Mouse (Mus musculus) urinary bladder, adult 18-20 months (tissue): ENCODE data around the gene Ank.

Experiments
- DNase-seq, 2 experiments: peaks; one replicate each; pipeline ENCODE4 v3.0.0; 2022; ENCODE audit warnings: low spot score in 2 of 2, mixed read lengths in 2 of 2

Ank gene

DNA sequence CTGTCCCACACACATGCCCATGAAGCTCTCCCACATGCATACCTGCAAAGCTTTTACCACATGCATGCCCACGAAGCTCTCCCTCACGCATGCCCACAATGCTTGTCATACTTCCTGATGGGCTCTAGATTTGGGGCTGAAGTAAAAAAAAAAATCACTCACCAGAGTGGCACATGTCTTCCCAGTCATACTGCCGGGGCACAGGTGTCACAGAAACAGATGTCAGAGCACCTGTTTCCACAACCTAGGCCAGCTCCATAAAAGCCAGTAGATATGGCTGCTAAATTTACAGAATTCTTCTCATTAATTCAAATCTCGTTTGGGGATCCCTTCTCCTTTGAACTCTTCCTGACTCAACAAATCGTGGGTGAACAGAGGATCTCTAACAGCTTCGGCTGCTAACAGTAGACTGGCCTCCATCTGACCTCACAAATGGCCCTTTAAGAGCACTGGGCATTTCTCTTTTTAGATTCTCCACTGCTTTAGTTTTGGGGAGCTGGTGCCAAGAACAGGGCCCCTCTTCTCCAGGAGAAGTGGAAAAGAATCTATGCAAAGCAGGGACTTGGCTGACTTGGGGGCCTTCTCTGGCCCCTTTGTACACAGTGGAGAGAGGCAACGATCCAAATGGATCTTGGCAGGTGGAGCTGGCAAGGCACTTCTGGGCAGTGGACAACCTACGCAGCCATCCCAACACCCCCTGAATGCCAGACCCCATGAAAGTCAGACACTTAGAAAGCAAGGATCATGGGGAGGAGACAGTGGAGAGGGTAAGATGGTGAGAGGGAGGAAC lies 108.7 kb downstream of the Ank start:
- DNase-seq = no peak

DNA sequence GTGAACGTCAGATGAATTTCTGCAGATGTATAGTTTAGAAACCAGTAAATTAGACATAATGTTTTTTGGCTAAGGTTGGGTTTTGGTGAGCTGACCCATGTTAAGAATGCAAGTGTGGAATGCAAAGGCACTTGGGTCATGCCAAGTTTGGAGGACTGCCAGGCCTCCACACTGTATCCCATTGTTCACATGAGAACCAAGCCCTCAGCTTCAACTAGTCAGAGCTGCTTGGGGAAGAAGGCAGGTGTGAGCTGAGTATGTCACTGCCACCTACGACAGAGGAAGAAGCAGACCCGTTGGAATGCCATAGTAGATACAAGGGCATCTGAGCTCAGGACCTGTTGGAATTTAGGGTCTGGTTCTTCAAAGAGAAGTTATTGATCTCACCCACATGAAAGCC lies 109.5 kb downstream of the Ank start:
- DNase-seq = no peak

DNA sequence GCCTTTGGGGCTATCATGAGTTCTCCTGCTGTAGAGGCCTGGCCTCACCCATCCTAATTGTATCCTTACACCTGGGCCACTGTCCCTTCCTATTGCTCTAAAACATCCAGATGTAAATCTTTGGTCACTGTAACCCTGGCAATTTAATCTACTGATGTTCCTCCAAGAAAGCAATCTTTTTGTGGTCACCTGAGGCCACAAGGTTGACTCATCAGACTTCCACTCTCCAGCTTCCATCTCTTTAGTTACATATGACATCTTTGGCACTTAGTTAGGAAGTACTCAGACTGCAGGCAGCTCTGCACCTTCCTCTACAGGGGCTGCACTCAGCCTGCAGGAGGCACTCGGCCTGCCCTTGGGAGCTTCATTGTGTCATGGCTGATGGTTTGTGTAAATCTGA lies 110.4 kb downstream of the Ank start:
- no peak for DNase-seq

DNA sequence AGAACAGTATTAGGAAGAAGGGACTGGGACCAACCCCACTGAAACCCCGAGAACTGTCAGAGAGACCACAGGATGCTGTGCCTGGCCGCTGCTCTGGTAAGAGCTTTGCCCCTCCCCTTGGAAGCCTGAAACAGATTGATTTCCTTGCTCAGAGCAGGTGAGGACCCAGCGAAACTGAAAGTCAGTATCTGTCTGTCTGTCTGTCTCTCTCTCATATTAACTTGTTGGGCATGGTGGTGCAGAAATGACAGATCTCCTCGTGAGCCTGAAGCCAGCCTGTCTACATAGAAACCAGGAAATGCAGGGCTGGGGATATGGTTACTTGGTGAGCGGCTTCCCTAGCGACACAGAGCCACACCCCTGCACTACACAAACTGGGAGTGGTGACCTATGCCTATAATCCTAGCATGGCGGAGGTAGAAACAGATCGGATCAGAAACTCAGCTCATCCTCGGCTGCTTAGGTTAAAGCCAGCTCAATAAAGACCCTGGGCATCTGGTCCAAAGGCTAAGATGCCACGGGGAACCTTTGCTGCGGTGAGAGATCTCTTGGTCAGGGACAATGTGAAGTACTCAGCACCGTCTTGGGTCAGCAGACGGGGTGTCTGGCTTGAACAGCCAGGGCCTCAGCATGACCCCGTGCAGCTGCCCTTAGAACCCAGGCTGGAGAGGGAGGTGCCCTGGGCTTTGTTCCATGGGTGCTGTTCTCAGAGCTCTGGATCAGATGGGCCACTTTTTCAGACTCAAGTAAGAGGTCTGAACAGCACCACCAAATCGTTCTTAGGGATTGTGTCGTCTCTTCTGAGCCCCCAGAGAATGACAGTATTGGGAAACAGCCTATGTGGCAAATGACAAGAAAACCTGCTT lies 111.7 kb downstream of the Ank start:
- no peak for DNase-seq

DNA sequence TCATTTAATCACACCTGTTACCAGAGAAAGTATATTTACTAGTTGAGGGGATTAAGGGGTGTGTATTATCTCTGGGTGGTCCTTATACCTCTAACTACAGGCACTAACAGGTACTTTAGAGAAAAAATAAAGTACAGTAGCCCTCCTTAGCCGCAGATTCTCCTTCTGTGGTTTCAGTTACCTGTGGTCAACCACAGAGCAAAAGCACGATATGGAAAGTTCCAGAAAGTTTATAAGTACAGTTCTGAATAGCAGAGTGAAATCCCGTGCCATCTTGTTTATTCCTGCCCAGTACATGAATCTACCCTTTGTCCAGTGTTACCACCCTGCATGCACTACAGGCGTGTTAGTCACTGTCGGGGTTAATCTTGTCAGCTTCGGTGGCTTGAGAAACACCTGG lies 112.4 kb downstream of the Ank start:
- no peak for DNase-seq

DNA sequence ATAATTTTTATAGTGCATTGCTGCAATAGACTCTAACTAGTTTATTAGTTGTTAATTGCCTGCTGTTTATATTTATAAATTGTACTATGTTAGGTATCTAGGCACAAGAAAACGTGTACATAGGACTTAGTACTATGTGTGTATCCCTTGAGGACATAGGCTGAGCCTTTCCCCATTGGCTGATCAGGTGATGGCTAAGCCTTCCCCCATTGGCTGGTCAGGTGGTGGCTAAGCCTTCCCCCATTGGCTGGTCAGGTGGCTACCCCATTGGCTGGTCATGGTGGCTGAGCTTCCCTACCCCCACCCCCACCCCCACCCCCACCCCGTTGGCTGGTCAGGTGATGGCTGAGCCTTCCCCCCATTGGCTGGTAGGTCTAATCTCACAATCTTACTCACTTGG lies 113.4 kb downstream of the Ank start:
- DNase-seq = no peak

DNA sequence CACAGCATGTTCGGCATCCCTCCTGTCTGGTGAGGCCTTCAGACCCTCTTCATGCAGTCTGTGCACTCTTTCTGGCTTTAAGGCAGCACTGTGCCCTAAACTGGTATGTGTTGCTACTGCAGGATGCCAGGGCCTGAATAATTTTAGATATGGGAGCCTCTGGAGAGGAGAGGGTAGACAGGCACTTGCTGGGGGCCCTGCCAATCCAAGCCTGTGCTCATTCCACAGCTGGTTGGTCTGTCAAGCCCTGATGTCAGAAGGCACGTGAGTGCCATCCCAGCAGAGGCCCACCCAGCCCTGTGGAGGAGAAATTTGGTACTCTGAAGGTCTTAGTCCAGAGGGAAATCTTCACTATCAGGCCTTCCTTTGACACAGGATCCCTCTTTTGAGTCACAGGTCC lies 114.3 kb downstream of the Ank start:
- no peak for DNase-seq

DNA sequence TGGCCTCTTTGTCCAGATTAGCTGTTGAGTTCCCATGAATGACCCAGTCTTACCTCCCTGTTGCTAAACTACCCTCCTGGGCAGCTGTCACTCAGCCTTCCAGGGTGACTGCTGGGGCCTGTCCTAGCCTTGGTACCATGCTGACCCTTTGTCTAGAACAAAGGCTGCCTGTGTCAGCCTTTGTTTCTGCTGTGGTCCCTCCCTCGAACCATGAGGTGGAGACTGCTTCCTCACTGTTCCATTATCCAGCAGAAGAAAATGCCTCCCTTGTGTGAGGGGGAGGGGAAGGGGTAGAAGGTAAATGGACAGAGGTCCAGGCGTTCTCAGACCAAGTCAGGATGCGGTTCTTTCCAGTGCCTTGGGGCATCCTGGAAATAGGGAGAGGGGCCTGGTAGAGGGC lies 115.2 kb downstream of the Ank start:
- DNase-seq = no peak

DNA sequence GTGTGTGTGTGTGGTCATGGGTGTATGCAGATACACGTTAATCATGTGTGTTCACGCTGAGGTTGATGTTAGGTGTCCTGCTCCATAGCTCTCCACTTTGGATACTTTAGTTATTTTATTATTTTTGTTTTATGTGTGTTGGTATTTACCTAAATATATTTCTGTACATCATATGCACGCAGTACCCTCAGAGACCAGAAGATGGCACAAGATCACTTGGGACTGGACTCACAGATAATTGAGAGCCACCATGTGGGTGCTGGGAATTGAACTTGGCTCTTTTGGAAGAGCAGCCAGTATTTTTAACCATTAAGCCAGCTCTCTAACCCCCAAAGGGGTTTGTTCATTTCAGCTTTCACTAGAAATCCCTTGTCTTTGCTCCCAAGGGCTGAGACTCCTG lies 116.0 kb downstream of the Ank start:
- DNase-seq = no peak

DNA sequence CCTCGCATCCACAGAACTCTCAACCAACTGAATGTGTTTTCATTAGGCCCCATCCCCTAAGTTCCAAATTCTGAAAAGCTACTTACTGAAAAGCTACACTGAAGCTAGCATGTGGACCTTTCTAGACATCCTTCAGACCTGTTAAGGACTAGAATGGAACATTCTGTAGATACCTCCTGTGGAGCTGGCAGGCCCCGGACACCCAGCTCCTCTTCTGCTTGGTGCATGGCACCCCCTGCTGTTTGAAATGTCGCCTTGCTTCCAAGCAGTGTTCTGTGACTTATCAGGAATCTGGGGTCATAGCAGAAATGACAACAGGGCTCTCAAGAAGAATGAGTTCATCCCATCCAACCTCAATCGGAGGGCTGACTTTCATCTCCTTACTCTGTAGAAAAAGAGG lies 116.6 kb downstream of the Ank start:
- DNase-seq = peak in 1 of 2 experiments; percentile 18

DNA sequence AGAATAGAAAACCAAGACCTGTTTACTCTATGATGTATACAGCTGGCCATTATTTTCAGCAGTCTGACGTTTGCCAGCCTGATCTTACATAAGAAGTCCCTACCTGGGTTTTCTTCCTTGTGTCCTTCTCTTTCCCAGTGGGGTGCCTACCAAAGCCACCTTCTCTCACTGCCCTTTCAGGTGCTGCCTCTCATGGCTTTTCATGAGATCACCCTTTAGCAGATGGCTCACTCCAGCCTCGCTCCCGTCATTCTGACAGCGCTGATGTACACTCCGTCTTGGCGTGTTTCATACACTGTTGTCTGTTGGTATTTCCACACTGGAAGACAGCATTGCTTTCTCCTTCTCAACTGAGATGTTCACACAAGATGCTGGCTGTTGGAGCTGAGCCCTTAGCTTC lies 117.1 kb downstream of the Ank start:
- DNase-seq = no peak

DNA sequence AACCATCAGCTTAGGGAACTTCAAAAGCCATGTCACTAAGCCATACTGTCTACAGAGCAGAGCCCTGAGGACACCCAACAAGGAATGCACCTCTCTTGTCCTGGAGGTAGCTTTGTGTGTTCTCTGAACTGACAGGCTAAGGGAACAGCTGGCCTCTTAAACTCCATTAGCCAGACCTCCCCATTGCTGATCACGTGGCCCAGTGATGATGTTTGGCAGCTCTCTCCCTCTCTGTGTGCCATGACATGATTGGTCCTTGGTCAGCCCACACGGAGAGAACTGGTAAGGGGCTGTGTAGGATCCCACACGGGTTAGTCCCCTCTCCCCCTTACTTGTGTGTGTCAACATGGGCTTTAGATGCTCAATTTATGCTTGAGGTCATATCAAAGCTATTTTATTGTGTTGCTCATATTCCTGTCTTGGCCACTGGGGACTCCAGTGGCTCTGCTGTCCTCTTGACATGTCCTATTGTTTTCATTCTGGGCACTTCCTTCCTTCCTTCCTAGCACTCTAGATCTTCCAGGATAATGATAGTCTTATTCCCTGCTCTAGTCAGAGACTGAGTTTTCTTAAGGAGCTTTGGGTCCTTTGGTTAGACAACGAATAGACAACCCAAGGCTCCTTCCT lies 119.1 kb downstream of the Ank start:
- no peak for DNase-seq

DNA sequence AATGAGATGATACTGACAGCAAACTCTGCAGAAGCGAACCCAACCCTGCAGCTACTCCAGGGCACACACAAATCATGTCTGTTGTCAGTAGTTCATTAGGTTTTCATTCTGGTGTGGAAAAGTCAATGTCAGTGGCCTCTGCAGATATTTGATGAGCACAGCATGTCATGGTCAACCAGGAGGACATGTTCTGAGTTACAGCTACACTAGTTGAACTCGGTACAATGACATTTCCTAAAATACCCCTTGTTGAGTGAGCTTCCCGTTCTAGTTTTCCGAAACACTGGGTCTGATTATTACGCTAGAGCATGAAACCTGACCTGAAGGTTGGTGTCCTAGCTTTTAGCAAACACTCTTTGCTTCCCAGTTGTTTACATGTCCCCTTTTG lies 119.6 kb downstream of the Ank start:
- no peak for DNase-seq

DNA sequence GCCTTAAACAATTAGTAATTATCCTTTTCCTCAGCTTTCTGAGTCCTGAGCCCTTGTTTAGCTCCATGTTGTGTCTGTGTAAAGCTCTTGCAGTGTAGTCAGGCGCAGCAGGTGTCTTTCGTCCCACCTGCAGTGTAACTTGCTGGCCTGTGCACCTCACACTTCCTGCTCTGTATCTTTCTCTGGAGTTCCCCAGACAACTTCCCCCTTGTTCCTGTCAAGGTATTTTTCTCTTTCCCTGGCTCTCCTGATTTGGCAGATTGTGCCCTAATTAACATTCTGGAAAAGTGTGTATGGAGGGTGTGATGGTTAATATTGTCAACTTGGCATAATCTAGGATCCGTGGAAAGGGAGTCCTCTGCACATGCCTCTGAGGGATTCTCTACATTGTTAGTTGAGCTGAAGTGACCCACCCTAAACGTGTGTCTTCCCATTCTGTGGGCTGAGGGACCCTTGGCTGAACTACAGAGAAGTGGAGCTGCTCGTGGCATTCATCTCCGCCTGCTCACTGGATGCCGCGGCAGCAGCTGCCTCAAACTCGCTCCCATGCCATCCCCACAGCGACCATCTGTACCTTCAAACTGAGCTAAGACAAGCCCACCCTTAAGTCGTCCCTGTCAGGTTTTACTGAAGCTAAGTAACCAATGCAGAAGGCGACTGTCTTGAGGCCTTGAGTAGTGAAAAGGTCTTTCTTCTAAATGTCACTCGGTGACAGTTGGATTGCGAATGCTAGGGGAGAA lies 121.8 kb downstream of the Ank start:
- DNase-seq = no peak

DNA sequence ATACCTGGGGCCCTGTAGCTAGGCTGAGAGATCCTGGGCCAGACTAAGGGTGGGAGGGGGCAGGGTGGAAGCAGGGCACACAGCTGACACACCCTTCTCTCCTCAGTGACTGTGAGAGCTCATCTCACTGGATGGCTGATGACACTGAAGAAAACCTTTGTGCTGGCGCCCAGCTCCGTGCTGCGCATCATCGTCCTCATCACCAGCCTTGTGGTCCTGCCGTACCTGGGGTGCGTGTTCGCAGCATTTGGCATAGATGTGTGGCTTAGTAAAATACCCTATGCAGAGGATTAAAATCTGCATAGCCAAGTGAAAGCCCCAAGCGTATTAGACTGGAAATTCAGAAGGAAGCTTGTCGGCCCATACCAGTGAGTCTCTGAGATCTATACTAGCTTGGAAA lies 124.3 kb downstream of the Ank start:
- no peak for DNase-seq

DNA sequence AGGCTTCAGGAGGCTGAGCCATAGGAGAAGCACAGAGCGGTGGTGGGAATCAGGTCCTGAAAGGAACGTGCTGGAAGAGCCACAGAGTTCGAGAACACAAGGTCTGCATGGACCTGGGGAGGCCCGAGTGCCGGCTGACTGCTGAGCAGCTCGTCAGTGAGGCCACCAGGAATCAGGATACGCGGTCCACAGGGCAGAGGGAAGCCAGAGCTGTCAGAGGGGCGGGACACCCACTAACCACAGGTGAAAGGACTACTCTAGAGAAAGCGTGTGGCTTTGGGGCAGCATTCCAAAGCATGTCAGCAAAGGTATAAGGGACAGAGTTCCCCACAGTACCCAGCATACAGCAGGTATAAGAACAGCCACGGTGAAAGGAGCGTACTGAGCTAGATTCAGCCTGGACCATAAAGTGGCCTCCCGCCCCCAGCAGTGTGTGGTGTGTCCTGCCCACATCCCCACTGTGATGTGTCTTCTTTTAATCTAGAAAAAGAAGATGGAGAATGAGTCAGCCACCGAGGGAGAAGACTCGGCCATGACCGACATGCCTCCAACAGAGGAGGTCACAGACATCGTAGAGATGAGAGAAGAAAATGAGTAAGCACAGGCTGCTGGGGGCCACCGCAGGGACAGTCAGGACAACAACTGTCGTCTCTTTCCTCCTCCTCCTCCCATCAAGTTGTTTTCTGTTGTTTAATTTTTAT lies 126.3 kb downstream of the Ank start:
- DNase-seq = no peak

DNA sequence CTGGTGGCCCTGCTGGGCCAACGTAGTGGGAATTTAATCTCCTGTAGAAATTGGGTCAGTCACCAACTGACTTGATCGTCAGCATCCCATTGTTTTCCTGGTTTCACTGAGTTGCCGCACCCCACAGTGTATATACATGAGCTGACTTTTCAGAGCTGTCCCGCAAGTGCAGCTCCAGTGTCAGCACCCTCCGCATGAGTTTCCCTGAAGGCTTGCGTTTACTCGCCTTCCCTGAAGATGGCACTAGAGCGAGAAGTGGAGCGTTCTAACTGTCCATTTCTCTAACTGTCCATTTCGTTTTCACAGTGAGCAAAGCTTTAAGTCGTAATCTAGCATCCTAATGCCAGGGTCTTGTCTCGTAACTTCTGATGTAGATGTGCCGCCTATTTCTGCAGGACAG lies 127.2 kb downstream of the Ank start:
- DNase-seq = no peak

DNA sequence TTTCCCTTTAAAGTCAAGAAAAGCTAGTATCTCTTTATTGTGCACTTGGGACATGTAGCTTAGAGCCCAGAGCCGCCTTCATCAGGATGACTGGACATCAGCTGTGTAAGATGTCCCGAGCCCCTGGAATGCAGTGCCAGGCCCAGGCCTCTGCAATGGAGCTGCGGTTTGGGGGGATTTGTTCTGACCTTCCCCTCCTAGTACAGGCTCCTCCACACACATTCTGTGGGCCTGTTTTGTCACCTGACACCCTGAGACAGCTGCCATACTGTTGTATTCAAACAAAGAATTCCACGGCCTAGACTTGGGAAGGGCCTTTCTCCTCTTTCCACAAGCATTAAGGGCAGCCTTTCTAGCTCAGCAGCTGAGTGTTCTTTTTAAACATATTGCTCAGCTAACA lies 128.5 kb downstream of the Ank start:
- DNase-seq = no peak

DNA sequence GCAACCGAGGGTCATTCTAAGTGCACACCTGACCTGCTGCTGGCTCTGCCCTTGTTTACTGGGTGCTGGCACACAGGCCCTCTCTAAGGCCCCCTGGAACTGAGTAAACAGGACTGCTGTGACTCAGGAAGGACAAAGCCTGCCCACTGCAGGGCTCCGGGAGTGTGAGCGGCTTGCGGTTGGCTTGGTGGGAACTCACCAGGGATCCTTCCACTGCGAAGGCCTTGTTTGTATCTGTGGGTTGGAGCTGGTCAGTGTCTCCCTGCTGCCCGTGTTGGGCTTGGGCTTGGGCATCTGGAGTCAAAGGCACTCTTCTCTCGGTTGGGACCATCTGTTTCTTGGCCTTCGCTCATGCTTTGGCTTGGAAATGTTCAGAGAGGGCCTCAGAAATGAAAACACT lies 129.1 kb downstream of the Ank start:
- DNase-seq = no peak

DNA sequence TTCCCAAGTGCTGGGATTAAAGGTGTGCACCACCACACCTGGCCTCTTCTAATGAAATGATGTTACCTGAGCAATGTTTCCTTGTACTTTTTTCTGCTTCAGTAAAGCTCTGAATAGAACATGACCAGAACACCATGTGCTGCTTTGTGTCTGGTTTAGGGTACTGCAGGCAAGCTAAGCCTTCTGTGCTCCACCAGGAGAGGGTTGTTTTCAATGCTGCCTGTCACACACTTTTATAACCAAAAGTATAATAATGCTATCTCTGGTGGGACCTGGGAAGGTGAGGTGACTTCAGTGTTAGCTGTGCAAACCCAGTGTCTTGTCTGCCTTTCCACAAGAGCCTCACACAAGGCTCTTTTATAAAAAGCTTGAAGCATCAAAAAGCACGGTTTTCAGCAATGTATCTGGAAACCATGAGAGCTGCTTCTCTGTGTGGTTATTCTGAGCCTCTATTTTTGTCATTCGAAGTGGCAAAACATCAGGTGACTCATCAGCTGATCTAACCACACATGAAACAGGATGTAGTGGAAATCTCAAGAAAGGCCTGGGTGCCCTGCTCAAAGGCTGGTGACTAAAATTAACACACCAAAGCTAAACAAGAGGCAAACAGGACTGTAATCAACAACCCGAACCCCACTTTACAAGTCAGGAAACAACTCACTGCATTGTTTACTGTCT lies 130.1 kb downstream of the Ank start:
- DNase-seq = no peak

DNA sequence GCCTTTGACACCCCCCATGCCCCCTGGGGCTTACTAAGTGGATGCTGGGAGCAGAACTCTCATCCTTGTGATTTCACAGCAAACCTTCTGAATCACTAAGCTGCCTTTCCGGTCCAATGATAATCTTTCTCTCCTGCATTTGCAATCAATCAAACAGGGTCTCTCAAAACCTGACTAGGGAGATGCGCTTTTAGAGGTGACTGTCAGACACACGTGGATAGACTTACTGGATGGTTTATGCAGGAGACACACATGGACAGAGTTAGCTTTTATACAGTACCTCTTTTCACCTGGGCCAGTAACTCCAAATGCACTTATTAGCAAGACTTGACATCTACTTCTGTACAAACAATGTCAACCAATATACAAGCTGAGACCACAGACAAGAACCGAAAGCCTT lies 131.0 kb downstream of the Ank start:
- no peak for DNase-seq
